Mouse (Mus musculus) common myeloid progenitor, adult 5-6 weeks (primary cell): Measurements from ENCODE around the gene Stradb. TPM values are rescaled to one million over a fixed set of nuclear protein-coding genes. Genes with fewer than 3 reads are reported as not detected.
A peak's percentile ranks its signal among the peaks of the same experiment; 100 is the strongest.

ENCODE experiments used
- ATAC-seq: replicated peaks from 2 replicates; pipeline ENCODE4 v1.8.0; 2016; ENCODE audit warnings: low read depth, mild to moderate bottlenecking, moderate TSS enrichment, inconsistent platforms; ENCODE audit not compliant: poor library complexity, severe bottlenecking
- total RNA-seq: library from RNA; stranded (forward); fragments of 200-1000, 187-1606 nt; gene quantifications from 2 replicates; pipeline ENCODE4 v1.2.3, GENCODE M21; 2017

The Stradb gene
- 7.9 and 13.1 TPM in 2 replicates for total RNA-seq

DNA sequence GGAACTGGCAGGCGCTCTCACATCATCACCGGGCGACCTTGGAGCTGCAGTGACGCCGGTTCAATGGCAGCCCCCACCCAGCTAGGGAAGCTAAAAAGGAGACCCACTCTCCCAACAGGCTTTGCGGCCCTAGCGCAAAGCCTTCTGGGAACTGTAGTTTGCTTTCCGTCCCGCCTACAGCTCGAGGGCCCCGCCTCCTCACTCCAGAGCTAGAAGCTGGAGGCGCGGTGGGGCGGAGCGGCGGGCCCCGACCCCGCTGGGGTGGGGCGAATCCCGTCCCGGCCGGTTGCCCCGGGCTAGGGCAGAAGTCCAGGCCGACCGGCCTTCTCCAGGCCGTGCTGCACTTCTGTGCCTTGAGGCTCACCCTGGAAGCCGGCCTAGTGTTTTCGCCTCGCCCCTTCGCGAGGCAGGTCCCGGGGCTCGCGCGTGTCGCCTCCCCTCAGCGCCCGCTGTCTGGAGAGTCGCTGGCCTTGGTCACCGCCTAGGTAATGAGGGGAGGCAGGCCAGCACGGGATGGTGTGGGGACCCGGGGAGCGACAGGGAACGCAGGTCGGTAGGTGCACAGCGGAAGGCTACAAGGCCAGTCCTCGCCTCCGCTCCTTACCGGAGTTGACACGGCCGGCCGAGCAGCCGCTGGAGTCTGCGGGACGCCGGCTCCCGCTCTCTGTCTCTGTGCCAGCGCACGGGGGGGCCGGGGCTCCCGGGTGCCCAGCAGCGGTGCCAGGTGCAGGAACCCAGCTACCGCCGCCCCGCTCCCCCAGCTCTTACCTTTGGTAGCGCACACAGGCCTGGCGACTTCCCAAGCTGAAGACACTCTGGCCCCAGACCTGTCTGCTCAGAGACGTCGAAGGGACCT lies at the start of gene Stradb, which contains the start of gene Trak2:
Stradb (plus strand) TSS at position 157 of the 856 bp plus-strand sequence.
Trak2 (minus strand) TSS at position 65 of the 856 bp plus-strand sequence.
- ATAC-seq: peak; percentile 95

DNA sequence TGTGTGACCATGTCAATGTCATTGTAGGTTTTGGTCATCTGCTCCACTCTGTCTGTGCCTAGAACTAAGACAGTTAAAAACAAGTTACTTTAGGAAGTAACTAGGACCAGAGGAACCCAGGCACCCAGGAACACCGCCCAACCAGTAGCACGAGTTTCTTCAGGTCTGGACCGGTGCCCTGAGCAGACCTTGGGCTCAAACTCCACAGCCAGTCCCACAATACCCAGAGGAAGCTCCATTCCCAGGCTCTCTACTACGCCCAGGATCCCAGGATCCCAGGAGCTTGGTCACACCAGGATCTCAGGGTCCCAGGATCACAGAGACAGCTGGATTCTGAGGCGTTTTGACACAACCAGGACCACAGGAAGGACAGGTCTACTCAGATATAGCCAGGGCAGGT lies 46.7 kb upstream of the Stradb start:
- no peak for ATAC-seq

GRCm38 (mm10) chr1:58936746-58937605 lies 36.3 kb upstream of the Stradb start:
- ATAC-seq: no peak

DNA sequence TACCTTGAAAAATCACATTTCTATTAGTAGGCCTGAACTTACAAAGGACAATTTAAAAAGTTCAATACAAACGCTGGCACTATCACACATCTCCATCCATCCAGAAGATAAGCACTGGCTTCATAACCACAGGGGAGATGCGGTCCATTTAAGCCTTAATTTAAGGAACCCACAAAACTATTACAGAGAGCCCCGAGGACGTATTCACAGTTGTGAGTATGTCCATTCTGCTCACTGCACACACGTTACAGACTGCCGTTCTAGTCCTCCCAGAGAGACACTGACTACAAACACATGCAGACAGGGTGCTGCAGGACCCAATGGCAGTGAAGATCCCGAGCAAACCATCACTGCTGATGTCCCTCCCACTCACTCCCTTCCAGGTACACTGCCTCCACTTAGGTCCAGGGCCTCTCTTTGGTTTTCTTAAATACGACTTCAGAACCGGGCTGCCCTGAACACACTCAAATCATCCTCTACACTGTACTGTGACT lies 35.7 kb upstream of the Stradb start:
- no peak for ATAC-seq

GRCm38 (mm10) chr1:58945523-58945922 lies 27.8 kb upstream of the Stradb start:
- ATAC-seq: no peak

DNA sequence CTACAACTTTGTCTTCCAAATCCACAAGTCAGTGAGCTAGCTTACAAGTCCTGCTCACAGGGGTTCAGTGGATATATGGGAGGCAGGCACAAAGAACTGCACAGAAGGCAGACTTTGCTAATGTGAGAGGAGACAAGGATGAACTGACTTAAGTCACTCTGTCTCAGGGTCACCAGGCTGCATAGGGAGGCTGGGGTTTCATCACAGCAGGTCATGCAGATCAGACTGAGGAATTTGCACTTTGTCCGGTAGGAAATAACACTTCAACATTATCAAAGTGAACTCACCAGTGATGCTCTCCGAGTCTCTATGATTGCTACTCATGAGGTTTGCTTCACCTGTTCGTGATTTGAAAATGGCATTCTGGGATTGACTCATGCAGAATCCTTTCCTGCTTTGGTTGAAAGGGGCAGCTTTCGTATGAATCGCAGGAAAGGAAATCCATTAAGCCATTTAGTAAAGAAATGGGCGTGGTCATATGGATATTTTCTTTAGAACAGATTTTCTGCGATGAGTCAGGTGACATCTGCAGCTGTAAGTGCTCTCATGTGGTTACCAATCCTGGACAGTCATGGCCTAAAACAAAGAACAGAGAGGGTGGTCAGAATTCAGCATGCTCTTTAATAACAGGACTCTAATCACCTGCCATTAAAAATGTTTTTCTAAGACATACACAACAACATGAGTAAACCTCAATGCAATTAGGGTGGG lies 27.2 kb upstream of the Stradb start:
- no peak for ATAC-seq

DNA sequence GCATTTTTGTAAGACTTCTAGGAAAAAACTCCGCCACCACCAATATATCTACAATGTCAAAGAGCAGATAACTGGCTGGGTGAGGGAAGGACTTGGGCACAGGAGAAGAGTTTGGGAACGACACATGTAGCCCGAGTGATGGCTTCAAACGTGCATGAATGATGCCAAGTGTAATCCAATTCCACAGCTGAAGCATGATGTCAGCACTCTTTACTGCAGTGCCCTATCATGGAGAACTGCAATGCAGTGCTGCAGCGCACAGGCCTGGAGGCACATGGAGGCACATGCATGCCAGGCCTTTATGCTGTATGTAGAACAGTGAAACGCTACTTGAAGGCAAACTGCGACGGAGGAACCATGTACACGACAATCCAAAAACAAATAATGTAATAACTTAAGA lies 26.6 kb upstream of the Stradb start:
- ATAC-seq: no peak

- ATAC-seq: no peak
Measured at GRCm38 (mm10) chr1:58949561-58950106, 23.7 kb upstream of the Stradb start.

GRCm38 (mm10) chr1:58950899-58951648 lies 22.2 kb upstream of the Stradb start:
- no peak for ATAC-seq

GRCm38 (mm10) chr1:58951841-58952240 lies 21.5 kb upstream of the Stradb start:
- ATAC-seq: no peak

- no peak for ATAC-seq
Measured at GRCm38 (mm10) chr1:58952526-58952925, 20.8 kb upstream of the Stradb start.

- ATAC-seq: no peak
Measured at GRCm38 (mm10) chr1:58952997-58953396, 20.3 kb upstream of the Stradb start.

DNA sequence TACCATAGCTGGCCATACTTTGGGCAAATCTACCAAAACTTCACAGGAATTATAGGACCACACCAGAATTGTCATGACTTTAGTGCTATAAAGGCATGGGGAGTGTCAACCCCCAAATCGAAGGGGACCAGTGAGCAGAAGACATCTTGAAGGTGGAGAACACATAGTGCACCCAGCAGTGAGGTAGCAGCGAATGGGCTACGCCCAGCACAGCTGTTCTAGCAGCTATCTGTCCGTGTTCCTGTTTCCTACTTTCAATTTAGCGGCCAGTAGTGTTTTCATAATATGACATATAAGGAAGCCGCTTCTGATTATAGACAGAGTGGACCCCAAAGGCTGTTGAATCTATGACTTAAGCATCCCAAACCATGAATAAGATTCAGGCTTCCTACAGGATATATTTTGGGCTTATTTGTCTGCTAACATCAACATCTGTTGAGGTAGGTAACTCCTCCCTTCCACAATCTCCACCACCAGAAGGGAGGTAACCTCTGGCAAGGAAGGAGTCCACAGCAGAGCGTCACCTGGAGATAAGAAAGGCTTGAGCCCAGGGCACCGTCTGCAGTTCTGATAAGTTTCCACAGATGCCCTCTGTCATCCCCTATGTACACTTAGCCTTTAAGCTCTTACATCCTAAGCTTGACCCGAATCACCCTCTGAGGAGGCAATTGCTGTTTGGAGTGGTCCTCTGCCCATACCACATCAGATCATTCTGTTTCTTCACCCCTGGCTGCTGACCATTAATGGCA lies 19.5 kb upstream of the Stradb start:
- peak; percentile 73 for ATAC-seq

GRCm38 (mm10) chr1:58954578-58955410 lies 18.5 kb upstream of the Stradb start:
- no peak for ATAC-seq

DNA sequence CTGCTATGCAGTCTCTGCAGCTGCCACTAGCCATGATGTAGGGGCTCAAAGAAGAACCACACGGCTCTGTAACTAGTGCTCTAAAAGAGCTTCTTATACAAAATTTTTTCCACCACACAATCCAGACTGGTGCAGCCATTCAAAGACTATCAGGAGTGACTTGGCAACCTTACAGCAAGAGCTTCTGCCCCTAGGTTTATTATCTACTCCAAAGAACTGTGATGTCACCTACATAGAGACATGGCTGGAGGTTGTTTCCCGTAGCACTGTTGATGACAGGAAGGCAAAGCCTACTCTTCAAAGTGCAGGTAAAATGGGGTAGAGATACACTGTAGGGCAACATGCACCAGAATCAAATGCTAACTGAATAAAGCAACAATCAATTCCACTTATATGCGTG lies 17.6 kb upstream of the Stradb start:
- ATAC-seq: no peak

DNA sequence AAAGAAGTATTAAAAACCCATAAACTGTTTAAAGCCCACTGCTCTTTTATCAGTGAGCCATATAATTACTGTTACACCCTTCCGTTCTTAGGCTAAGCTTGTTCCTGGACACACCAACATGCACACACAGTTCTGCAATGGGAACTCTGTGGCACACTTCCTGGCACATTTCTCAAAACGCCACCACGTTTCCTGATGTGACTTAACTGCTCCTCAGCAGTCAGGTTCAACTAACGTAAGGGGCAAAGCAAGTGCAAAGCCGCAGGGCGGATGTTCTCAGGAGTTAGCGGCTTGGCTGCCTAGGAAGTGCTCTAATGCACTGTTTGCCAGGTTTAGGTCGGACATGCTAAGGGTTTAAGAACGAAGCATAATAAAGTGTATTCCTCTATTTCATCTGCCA lies 17.1 kb upstream of the Stradb start:
- peak; percentile 65 for ATAC-seq

- ATAC-seq: no peak
Measured at GRCm38 (mm10) chr1:58957931-58958330, 15.4 kb upstream of the Stradb start.
